Mouse (Mus musculus) T-helper 1 cell (primary cell): ENCODE data around the gene Fbrs.

Experiments
- in situ Hi-C: fragments of 300-600 bp; cut with MboI, MseI; formaldehyde crosslinking; loops from one replicate; pipeline ENCODE4 v1.15.1; 2025; ENCODE audit warnings: high pct_unique_total_duplicates

The Fbrs gene

DNA sequence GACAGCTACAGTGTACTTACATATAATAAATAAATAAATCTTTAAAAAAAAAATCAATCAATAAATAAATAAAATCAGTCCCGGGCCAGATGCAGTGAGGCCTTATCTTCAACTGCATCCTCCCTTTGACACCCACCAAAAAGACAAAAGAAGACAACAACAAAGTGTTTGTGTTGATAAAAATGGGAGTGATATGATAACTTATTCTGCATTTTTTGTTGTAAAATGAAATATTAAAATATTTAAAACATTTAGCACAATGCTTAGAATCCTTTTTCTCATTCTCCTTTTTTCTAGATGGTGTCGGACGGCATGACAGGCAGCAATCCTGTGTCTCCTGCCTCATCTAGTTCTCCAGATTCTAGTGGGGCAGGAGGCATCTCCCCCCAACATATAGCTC lies 40.3 kb downstream of the Fbrs start, which contains the start of gene Gm42715:
Gm42715 (plus strand) TSS at position 301 of the 400 bp plus-strand sequence.
- in situ Hi-C loops, result no loop called here
